Mouse (Mus musculus) brain, embryonic 14.5 days (tissue): ENCODE data around the gene Il33. TPM values are rescaled to one million over a fixed set of nuclear protein-coding genes. Genes with fewer than 3 reads are reported as not detected.

Source experiments
- DNase-seq: peaks from one replicate; pipeline ENCODE4 v3.0.0-alpha.2; 2011; ENCODE audit warnings: low read depth
- CTCF ChIP-seq: fragments of 200-500 bp; IDR thresholded peaks from 2 replicates; pipeline ENCODE4 v1.5.1; 2012; ENCODE audit warnings: inconsistent platforms, mild to moderate bottlenecking, moderate library complexity, borderline replicate concordance; ENCODE audit not compliant: insufficient read depth, insufficient read length; ENCODE audit errors: extremely low read depth
- POLR2A ChIP-seq: fragments of 200-500 bp; IDR thresholded peaks from 2 replicates; pipeline ENCODE4 v1.6.1; 2012; ENCODE audit warnings: mild to moderate bottlenecking, inconsistent platforms, borderline replicate concordance; ENCODE audit not compliant: poor library complexity, insufficient read depth, insufficient read length, severe bottlenecking; ENCODE audit errors: extremely low read depth
- polyA plus RNA-seq: library from polyadenylated mRNA; depleted of rRNA; stranded (reverse); fragments of >200 nt; gene quantifications from 2 replicates; pipeline ENCODE4 v1.2.3, GENCODE M21; 2012; rRNA removed

The Il33 gene
- 0.43 and 0.79 TPM in 2 replicates for polyA plus RNA-seq

- TF ChIP-seq CTCF (no peak), POLR2A (no peak)
- peak; percentile 92 for DNase-seq
Measured at GRCm38 (mm10) chr19:29924638-29925258, at the start of gene Il33. Gene Il33, plus strand, starts transcription at chr19:29925114.

GRCm38 (mm10) chr19:29877422-29878291 is 47.3 kb upstream of the Il33 start:
- TF ChIP-seq CTCF (no peak), POLR2A (no peak)

GRCm38 (mm10) chr19:29878896-29879504 is 45.9 kb upstream of the Il33 start:
- no peak for TF ChIP-seq POLR2A
- TF ChIP-seq CTCF = no peak
- no peak for DNase-seq

More at GRCm38 (mm10) chr19:29877422-29878291, 47.3 kb upstream of the Il33 start:
- no peak for DNase-seq

GRCm38 (mm10) chr19:29880918-29881317 is 44.0 kb upstream of the Il33 start:
- DNase-seq = no peak
- TF ChIP-seq POLR2A (no peak), CTCF (no peak)

GRCm38 (mm10) chr19:29882696-29883095 is 42.2 kb upstream of the Il33 start:
- TF ChIP-seq CTCF (no peak), POLR2A (no peak)
- no peak for DNase-seq

- no peak for DNase-seq
- TF ChIP-seq POLR2A (no peak), CTCF (no peak)
Measured at GRCm38 (mm10) chr19:29885548-29885947, 39.4 kb upstream of the Il33 start.

GRCm38 (mm10) chr19:29887476-29887875 is 37.4 kb upstream of the Il33 start:
- TF ChIP-seq POLR2A (no peak), CTCF (no peak)
- DNase-seq = no peak

- DNase-seq = no peak
- no peak for TF ChIP-seq CTCF
- no peak for TF ChIP-seq POLR2A
Measured at GRCm38 (mm10) chr19:29888946-29889345, 36.0 kb upstream of the Il33 start.

- no peak for DNase-seq
- TF ChIP-seq POLR2A (no peak), CTCF (no peak)
Measured at GRCm38 (mm10) chr19:29891981-29892380, 32.9 kb upstream of the Il33 start.

GRCm38 (mm10) chr19:29892786-29893185 is 32.1 kb upstream of the Il33 start:
- TF ChIP-seq CTCF (no peak), POLR2A (no peak)
- no peak for DNase-seq

- peak; percentile 5 for DNase-seq
- no peak for TF ChIP-seq POLR2A
- TF ChIP-seq CTCF = no peak
Measured at GRCm38 (mm10) chr19:29893718-29894273, 31.1 kb upstream of the Il33 start.
